Mouse (Mus musculus) adrenal gland, postnatal 25 days (tissue): Measurements from ENCODE around the gene Pde3a. TPM values are rescaled to one million over a fixed set of nuclear protein-coding genes. Genes with fewer than 3 reads are reported as not detected.
"Not testable (repeated sequence)": the region's sequence is repeated elsewhere in the genome, so short reads cannot be mapped to it uniquely, and the experiment has no call there.

ENCODE experiments used
- DNase-seq: peaks from one replicate; pipeline ENCODE4 v3.0.0; 2021; ENCODE audit warnings: mixed read lengths
- total RNA-seq: library from RNA; stranded (reverse); gene quantifications from 2 replicates; pipeline ENCODE4 v1.2.3, GENCODE M21; 2021

The Pde3a gene
- total RNA-seq, 1 experiment from 2014 or later: 11.0 TPM

GRCm38 (mm10) chr6:141267888-141268570, 19.0 kb downstream of the Pde3a start:
- DNase-seq: no peak

- DNase-seq: no peak
Observed at GRCm38 (mm10) chr6:141268871-141269270, 19.8 kb downstream of the Pde3a start.

GRCm38 (mm10) chr6:141271133-141271532, 22.1 kb downstream of the Pde3a start:
- no peak for DNase-seq

GRCm38 (mm10) chr6:141271579-141271978, 22.5 kb downstream of the Pde3a start:
- no peak for DNase-seq

GRCm38 (mm10) chr6:141273685-141274084, 24.6 kb downstream of the Pde3a start:
- DNase-seq: no peak

GRCm38 (mm10) chr6:141281685-141282084, 32.6 kb downstream of the Pde3a start:
- no peak for DNase-seq

- DNase-seq: no peak
Observed at GRCm38 (mm10) chr6:141282796-141283195, 33.7 kb downstream of the Pde3a start.

GRCm38 (mm10) chr6:141291195-141291594, 42.1 kb downstream of the Pde3a start:
- no peak for DNase-seq

GRCm38 (mm10) chr6:141292826-141293459, 43.9 kb downstream of the Pde3a start:
- no peak for DNase-seq

- DNase-seq: no peak
Observed at GRCm38 (mm10) chr6:141293460-141293853, 44.4 kb downstream of the Pde3a start.

- no peak for DNase-seq
Observed at GRCm38 (mm10) chr6:141295264-141295663, 46.2 kb downstream of the Pde3a start.

GRCm38 (mm10) chr6:141301750-141302748, 53.0 kb downstream of the Pde3a start:
- DNase-seq: no peak

- no peak for DNase-seq
Observed at GRCm38 (mm10) chr6:141302842-141303241, 53.8 kb downstream of the Pde3a start.

- no peak for DNase-seq
Observed at GRCm38 (mm10) chr6:141307326-141307725, 58.3 kb downstream of the Pde3a start.

GRCm38 (mm10) chr6:141308451-141308850, 59.4 kb downstream of the Pde3a start:
- DNase-seq: no peak

- no peak for DNase-seq
Observed at GRCm38 (mm10) chr6:141309872-141310271, 60.8 kb downstream of the Pde3a start.

GRCm38 (mm10) chr6:141310351-141310750, 61.3 kb downstream of the Pde3a start:
- DNase-seq: no peak

GRCm38 (mm10) chr6:141311615-141312014, 62.5 kb downstream of the Pde3a start:
- DNase-seq: no peak

- no peak for DNase-seq
Observed at GRCm38 (mm10) chr6:141313112-141313511, 64.0 kb downstream of the Pde3a start.

GRCm38 (mm10) chr6:141318440-141318839, 69.4 kb downstream of the Pde3a start:
- no peak for DNase-seq

- DNase-seq: no peak
Observed at GRCm38 (mm10) chr6:141321253-141321652, 72.2 kb downstream of the Pde3a start.

GRCm38 (mm10) chr6:141322961-141323360, 73.9 kb downstream of the Pde3a start:
- no peak for DNase-seq

GRCm38 (mm10) chr6:141327134-141327533, 78.1 kb downstream of the Pde3a start:
- DNase-seq: not testable (repeated sequence)
